Mouse (Mus musculus) ES-Bruce4 (cell line): ENCODE data around the gene Gpx6.

Source experiments
- CTCF ChIP-seq: IDR thresholded peaks from one replicate; pipeline ENCODE4 v1.8.1; 2011; ENCODE audit warnings: low read depth, low read length
- EP300 ChIP-seq: IDR thresholded peaks from 2 replicates; pipeline ENCODE4 v1.6.1; 2011; ENCODE audit warnings: low read depth, low read length; ENCODE audit not compliant: insufficient read depth
- POLR2A ChIP-seq: IDR thresholded peaks from one replicate; pipeline ENCODE4 v1.8.1; 2011; ENCODE audit warnings: low read length; ENCODE audit not compliant: insufficient read depth

DNA sequence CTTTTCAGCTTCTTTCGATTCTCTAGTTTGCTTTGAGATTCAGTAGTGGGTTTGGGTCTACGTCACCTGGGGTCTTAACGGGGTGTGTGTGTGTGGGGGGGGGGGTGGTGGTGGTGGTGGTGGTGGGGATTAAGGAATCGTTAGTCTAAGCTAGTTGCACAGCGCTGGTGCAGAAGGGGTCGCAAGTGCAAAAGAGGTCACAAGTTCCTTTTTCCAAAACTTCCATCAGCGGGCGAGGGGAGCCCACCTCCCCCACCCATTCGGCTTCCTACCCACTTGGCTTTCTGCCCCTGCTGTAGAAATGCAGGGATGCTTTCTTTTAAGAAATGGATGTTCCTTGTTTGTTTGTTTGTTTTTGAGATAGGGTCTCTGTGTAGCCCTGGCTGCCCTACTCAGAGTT lies 35.4 kb upstream of the Gpx6 start:
- TF ChIP-seq CTCF (no peak), POLR2A (no peak), EP300 (no peak)
